Mouse (Mus musculus): Measurements from ENCODE around the gene Ly86.

- TF ChIP-seq CTCF (IDR thresholded peaks at IDR 0.05; ENCODE audit: low read depth) (no peak), EP300 (IDR thresholded peaks at IDR 0.05; ENCODE audit: low read depth) (no peak)
Measured at GRCm38 (mm10) chr13:37433730-37434129, 88.7 kb downstream of the Ly86 start.
